In the genomic region with DNA sequence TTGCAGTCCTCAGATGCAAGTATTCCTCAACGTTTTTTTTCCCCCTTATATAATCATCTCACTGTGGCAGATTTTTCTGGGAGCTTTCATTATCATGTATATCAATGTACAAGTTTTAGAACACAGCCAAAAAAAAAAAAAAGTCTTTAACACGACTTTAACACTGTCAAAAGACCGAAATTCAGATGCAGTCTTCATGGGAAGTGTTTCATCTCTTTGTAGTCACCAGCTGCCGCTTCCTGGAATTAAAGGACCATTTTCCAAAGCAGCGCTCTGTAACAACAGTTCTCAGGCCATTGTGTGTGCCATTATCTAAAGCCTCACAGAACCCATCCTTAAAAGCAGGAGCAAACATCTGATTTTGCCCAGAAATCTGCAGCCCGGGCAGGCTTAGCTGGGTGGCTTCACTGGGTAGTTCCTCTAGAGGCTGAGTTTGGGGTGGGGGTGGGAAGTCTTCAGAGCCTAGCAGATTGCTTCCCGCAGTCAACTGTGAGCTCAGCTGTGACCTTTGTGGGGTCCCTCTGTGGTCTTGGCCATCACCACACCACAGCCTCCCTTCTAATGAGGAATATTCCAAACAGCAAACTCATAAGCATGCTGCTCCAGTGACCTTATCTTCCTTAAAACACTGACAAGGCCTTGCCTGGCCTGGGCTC, we compare ENCODE assay signal across 13 mouse cellular contexts. TPM values are rescaled to one million over a fixed set of nuclear protein-coding genes. Genes with fewer than 3 reads are reported as not detected.
DNase-seq lines count a peak whose midpoint lies in the region; ATAC-seq and TF ChIP-seq lines count a peak whose summit lies in the region.
"Had no signal": no experiment of that assay in that cellular context is flagged by ENCODE, and none has a peak within 500 bp of the region (broad histone marks: within the 10 kb centered on the region; RNA-seq: fewer than 3 reads in every experiment).

No protein-coding gene starts in this region.

- no peak overlapping the region for H3K4me3 ChIP-seq in heart, embryonic 15.5 days
- no peak overlapping the region for H3K4me3 ChIP-seq in heart, adult 2 months
- no peak overlapping the region for H3K4me3 ChIP-seq in forebrain, embryonic 11.5 days (ENCODE audit: low read depth, low read length)
- no peak overlapping the region for H3K4me3 ChIP-seq in liver, postnatal 0 days (ENCODE audit: low read depth, low read length)
- no peak overlapping the region for H3K4me3 ChIP-seq in lung, postnatal 0 days (ENCODE audit: low read depth, low read length)

- H3K9ac ChIP-seq in heart, embryonic 15.5 days, result no peak overlapping the region
- H3K9ac ChIP-seq in heart, adult 2 months (ENCODE audit: low read depth, low read length), result no peak overlapping the region
- no peak overlapping the region for H3K9ac ChIP-seq in forebrain, embryonic 11.5 days (ENCODE audit: low read length)
- no peak overlapping the region for H3K9ac ChIP-seq in liver, postnatal 0 days (replicated peaks)
- H3K9ac ChIP-seq in lung, postnatal 0 days (replicated peaks; ENCODE audit: low read depth), result no peak overlapping the region

- H3K4me1 ChIP-seq in heart, embryonic 15.5 days (replicated peaks), result 0 out of 2 replicates have a peak, but pooled peaks cover 4% of the 10 kb centered on the region
- peaks cover 1% of the 10 kb centered on the region for H3K4me1 ChIP-seq in heart, adult 2 months (ENCODE audit: control insufficient read depth, insufficient read depth, low read length)
- H3K4me1 ChIP-seq in forebrain, embryonic 11.5 days (replicated peaks; ENCODE audit: control insufficient read depth, insufficient read depth, low read length), result peaks cover 3% of the 10 kb centered on the region; the same call in 1 of the 2 replicates
- H3K4me1 ChIP-seq in liver, postnatal 0 days (ENCODE audit: insufficient read depth), result no peaks in the 10 kb centered on the region
- H3K4me1 ChIP-seq in lung, postnatal 0 days (ENCODE audit: insufficient read depth, low read depth, low read length), result no peaks in the 10 kb centered on the region

- H3K79me2 ChIP-seq in heart, adult 2 months (replicated peaks; ENCODE audit: control insufficient read depth, insufficient read depth, low read length), result no peaks in the 10 kb centered on the region

- H3K27me3 ChIP-seq in heart, embryonic 15.5 days, result no peaks in the 10 kb centered on the region
- H3K27me3 ChIP-seq in heart, adult 2 months (ENCODE audit: control insufficient read depth, insufficient read depth, low read length), result no peaks in the 10 kb centered on the region
- H3K27me3 ChIP-seq in forebrain, embryonic 11.5 days (ENCODE audit: control insufficient read depth, insufficient read depth, low read length), result no peaks in the 10 kb centered on the region
- no peaks in the 10 kb centered on the region for H3K27me3 ChIP-seq in liver, postnatal 0 days (ENCODE audit: insufficient read depth, low read length)
- H3K27me3 ChIP-seq in lung, postnatal 0 days (replicated peaks; ENCODE audit: insufficient read depth, low read length), result no peaks in the 10 kb centered on the region

- no peaks in the 10 kb centered on the region for H3K36me3 ChIP-seq in heart, embryonic 15.5 days
- H3K36me3 ChIP-seq in heart, adult 2 months (ENCODE audit: control insufficient read depth, insufficient read depth, low read length), result no peaks in the 10 kb centered on the region
- no peaks in the 10 kb centered on the region for H3K36me3 ChIP-seq in forebrain, embryonic 11.5 days (ENCODE audit: control insufficient read depth, insufficient read depth, low read length)
- no peaks in the 10 kb centered on the region for H3K36me3 ChIP-seq in liver, postnatal 0 days (replicated peaks; ENCODE audit: insufficient read depth, low read length)
- no peaks in the 10 kb centered on the region for H3K36me3 ChIP-seq in lung, postnatal 0 days (ENCODE audit: insufficient read depth, low read length)

- no peak for TF ChIP-seq POLR2A in heart, adult 2 months (IDR thresholded peaks at IDR 0.05; ENCODE audit: insufficient read depth, low read depth, low read length)

- no peaks in the 10 kb centered on the region for H3K9me3 ChIP-seq in heart, embryonic 15.5 days (replicated peaks)
- no peaks in the 10 kb centered on the region for H3K9me3 ChIP-seq in forebrain, embryonic 11.5 days (ENCODE audit: control insufficient read depth, low read length)
- H3K9me3 ChIP-seq in liver, postnatal 0 days (ENCODE audit: low read length), result no peaks in the 10 kb centered on the region
- no peaks in the 10 kb centered on the region for H3K9me3 ChIP-seq in lung, postnatal 0 days (ENCODE audit: low read length)

- no peak overlapping the region for H3K4me2 ChIP-seq in heart, embryonic 15.5 days
- H3K4me2 ChIP-seq in forebrain, embryonic 11.5 days (ENCODE audit: low read depth, low read length, severe bottlenecking), result no peak overlapping the region
- no peak overlapping the region for H3K4me2 ChIP-seq in liver, postnatal 0 days (ENCODE audit: low read depth, low read length)
- H3K4me2 ChIP-seq in lung, postnatal 0 days (replicated peaks; ENCODE audit: low read depth, low read length), result no peak overlapping the region
- H3K4me2 ChIP-seq: heart, embryonic 11.5 days had no signal

- no peak for ATAC-seq in heart, embryonic 15.5 days (replicated peaks; ENCODE audit: insufficient number of reproducible peaks, insufficient read depth, low FRiP score, low read depth)
- ATAC-seq in forebrain, embryonic 11.5 days (replicated peaks; ENCODE audit: low FRiP score), result peak; percentile 58; the same call in 1 of the 2 replicates
- ATAC-seq in liver, postnatal 0 days, result no peak
- no peak for ATAC-seq in lung, postnatal 0 days
- ATAC-seq: intestine, postnatal 0 days had no signal

- 53% methylated on average over 7 of the region's 7 CpGs for WGBS in heart, embryonic 15.5 days
- WGBS in heart, adult 2 months, result 54% methylated on average over 7 of the region's 7 CpGs
- 42% methylated on average over 7 of the region's 7 CpGs for WGBS in forebrain, embryonic 11.5 days
- 48% methylated on average over 7 of the region's 7 CpGs for WGBS in liver, postnatal 0 days (ENCODE audit: insufficient replicate concordance)
- WGBS in lung, postnatal 0 days, result 57% methylated on average over 7 of the region's 7 CpGs

- intact Hi-C loops in heart, adult 2 months (cut with DNase I), result no loop called here

- H3K27ac ChIP-seq in heart, embryonic 15.5 days, result peak overlapping the region; percentile 47
- H3K27ac ChIP-seq in heart, adult 2 months, result no peak overlapping the region; the same call in 1 of the 2 replicates
- H3K27ac ChIP-seq in forebrain, embryonic 11.5 days (ENCODE audit: low read depth, low read length), result peak overlapping the region; percentile 50; the same call in 1 of the 2 replicates
- H3K27ac ChIP-seq in liver, postnatal 0 days (ENCODE audit: low read depth), result peak overlapping the region; percentile 29; the same call in 1 of the 2 replicates
- no peak overlapping the region for H3K27ac ChIP-seq in lung, postnatal 0 days (ENCODE audit: low read length)

- DNase-seq in heart, adult 2 months, result no peak
- peak; percentile 8 for DNase-seq in ZHBTc4 (ENCODE audit: low read depth, low spot score)
- no peak for DNase-seq in forebrain, embryonic 11.5 days (ENCODE audit: low spot score)
- no peak for DNase-seq in liver, postnatal 0 days
- no peak for DNase-seq in lung, postnatal 0 days (ENCODE audit: low spot score)
- DNase-seq in cerebellum, postnatal 14 days, result no peak
- DNase-seq: kidney, postnatal 4 days; lung, adult 18-20 months; right cerebral cortex, postnatal 25 days; thymus, postnatal 4 days had no signal

- no peak for TF ChIP-seq CTCF in heart, adult 2 months (IDR thresholded peaks at IDR 0.05)
- no peak for TF ChIP-seq CTCF in liver, postnatal 0 days (IDR thresholded peaks at IDR 0.05; ENCODE audit: low read depth)
- TF ChIP-seq CTCF in lung, postnatal 0 days (IDR thresholded peaks at IDR 0.05), result no peak

- no peak for TF ChIP-seq EP300 in heart, adult 2 months (IDR thresholded peaks at IDR 0.05; ENCODE audit: insufficient read depth, low read depth, low read length)
- TF ChIP-seq EP300 in liver, postnatal 0 days (IDR thresholded peaks at IDR 0.05; ENCODE audit: low read depth), result no peak
- no peak for TF ChIP-seq EP300 in lung, postnatal 0 days (IDR thresholded peaks at IDR 0.05)

RNA-seq across cellular contexts. Expression of gene Strap, which starts 22.1 kb away (rescaled TPM):
- polyA plus RNA-seq in heart, embryonic 15.5 days (2015; fragmentation: Nextera tagmentation; extraction: Ambion mirVana), result 106 and 109 TPM in 2 replicates
- 10 to 100 TPM; 81.6 to 86.5 TPM for total RNA-seq in heart, adult 2 months (2021)
- 26.3 and 46.6 TPM in 2 replicates for polyA plus RNA-seq in heart, adult 2 months (2012; rRNA removed)
- polyA plus RNA-seq in forebrain, embryonic 11.5 days (2014; fragmentation: Nextera tagmentation; extraction: Ambion mirVana), result 235 and 245 TPM in 2 replicates
- polyA plus RNA-seq in liver, postnatal 0 days (2015; fragmentation: Nextera tagmentation; extraction: Ambion mirVana), result 57.7 and 60.1 TPM in 2 replicates
- polyA plus RNA-seq in lung, postnatal 0 days (2015; fragmentation: Nextera tagmentation; extraction: Ambion mirVana), result 68.5 and 74.9 TPM in 2 replicates

RNA-seq across cellular contexts. Expression of gene Dera, which starts 41.6 kb away (rescaled TPM):
- polyA plus RNA-seq in heart, embryonic 15.5 days (2015; fragmentation: Nextera tagmentation; extraction: Ambion mirVana), result 37.2 and 38.1 TPM in 2 replicates
- total RNA-seq in heart, adult 2 months (2021), result 1 to 10 TPM; 4.1 to 4.6 TPM
- polyA plus RNA-seq in heart, adult 2 months (2012; rRNA removed), result 3.0 and 3.8 TPM in 2 replicates
- 44.5 and 46.4 TPM in 2 replicates for polyA plus RNA-seq in forebrain, embryonic 11.5 days (2014; fragmentation: Nextera tagmentation; extraction: Ambion mirVana)
- polyA plus RNA-seq in liver, postnatal 0 days (2015; fragmentation: Nextera tagmentation; extraction: Ambion mirVana), result 42.5 and 43.6 TPM in 2 replicates
- 29.4 and 30.7 TPM in 2 replicates for polyA plus RNA-seq in lung, postnatal 0 days (2015; fragmentation: Nextera tagmentation; extraction: Ambion mirVana)

RNA-seq across cellular contexts. Expression of gene Eps8, which starts 58.1 kb away (rescaled TPM):
- 25.0 and 33.3 TPM in 2 replicates for polyA plus RNA-seq in heart, embryonic 15.5 days (2015; fragmentation: Nextera tagmentation; extraction: Ambion mirVana)
- 10 to 100 TPM; 11.6 to 12.2 TPM for total RNA-seq in heart, adult 2 months (2021)
- 6.7 and 8.8 TPM in 2 replicates for polyA plus RNA-seq in heart, adult 2 months (2012; rRNA removed)
- 5.9 and 6.9 TPM in 2 replicates for polyA plus RNA-seq in forebrain, embryonic 11.5 days (2014; fragmentation: Nextera tagmentation; extraction: Ambion mirVana)
- polyA plus RNA-seq in liver, postnatal 0 days (2015; fragmentation: Nextera tagmentation; extraction: Ambion mirVana), result 2.4 and 4.8 TPM in 2 replicates
- polyA plus RNA-seq in lung, postnatal 0 days (2015; fragmentation: Nextera tagmentation; extraction: Ambion mirVana), result 24.4 and 27.8 TPM in 2 replicates

Comparison
In these comparisons a context has a peak if more than half of its experiments do, and no peak if none do; other contexts are left out.
1. H3K27ac ChIP-seq: peak in heart, embryonic 15.5 days (single experiment), forebrain, embryonic 11.5 days (single experiment) and liver, postnatal 0 days (single experiment); none in heart, adult 2 months (single experiment) and lung, postnatal 0 days (single experiment).